In genomic region chr17:29053841-29054240, GRCm38 (mm10) we compare ENCODE assay signal across 9 mouse cellular contexts. TPM values are rescaled to one million over a fixed set of nuclear protein-coding genes. Genes with fewer than 3 reads are reported as not detected.
DNase-seq lines count a peak whose midpoint lies in the region; ATAC-seq and TF ChIP-seq lines count a peak whose summit lies in the region.
"Had no signal": no experiment of that assay in that cellular context is flagged by ENCODE, and none has a peak within 500 bp of the region (broad histone marks: within the 10 kb centered on the region; RNA-seq: fewer than 3 reads in every experiment).

No protein-coding gene starts in this region.

- TF ChIP-seq CTCF in gastrocnemius, adult 2 months (IDR thresholded peaks at IDR 0.05): no peak

- no peak overlapping the region for H3K4me2 ChIP-seq in hindbrain, embryonic 13.5 days
- H3K4me2 ChIP-seq in kidney, embryonic 14.5 days (replicated peaks; ENCODE audit: low read depth, low read length): no peak overlapping the region
- H3K4me2 ChIP-seq: liver, embryonic 15.5 days had no signal

- H3K4me3 ChIP-seq in hindbrain, embryonic 10.5 days: no peak overlapping the region
- no peak overlapping the region for H3K4me3 ChIP-seq in hindbrain, embryonic 13.5 days
- H3K4me3 ChIP-seq in gastrocnemius, adult 2 months: peak overlapping the region; percentile 20
- H3K4me3 ChIP-seq in kidney, embryonic 14.5 days (ENCODE audit: low read length): no peak overlapping the region
- H3K4me3 ChIP-seq: liver, embryonic 15.5 days had no signal

- H3K27me3 ChIP-seq in hindbrain, embryonic 10.5 days (ENCODE audit: insufficient read depth, poor library complexity, severe bottlenecking): no peaks in the 10 kb centered on the region
- H3K27me3 ChIP-seq in hindbrain, embryonic 13.5 days: no peaks in the 10 kb centered on the region
- no peaks in the 10 kb centered on the region for H3K27me3 ChIP-seq in kidney, embryonic 14.5 days (ENCODE audit: control insufficient read depth, insufficient read depth, low read length)
- H3K27me3 ChIP-seq: liver, embryonic 15.5 days had no signal

- peak overlapping the region; percentile 6; the same call in 1 of the 2 replicates for H3K27ac ChIP-seq in hindbrain, embryonic 10.5 days
- no peak overlapping the region for H3K27ac ChIP-seq in hindbrain, embryonic 13.5 days
- peak overlapping the region; percentile 73 for H3K27ac ChIP-seq in gastrocnemius, adult 2 months
- H3K27ac ChIP-seq in kidney, embryonic 14.5 days (ENCODE audit: low read depth, low read length): peak overlapping the region; percentile 59; the same call in 1 of the 2 replicates
- H3K27ac ChIP-seq: liver, embryonic 15.5 days had no signal

- DNase-seq in hindbrain, embryonic 10.5 days (ENCODE audit: low spot score): no peak
- peak; percentile 80 for DNase-seq in gastrocnemius, adult 2 months
- no peak for DNase-seq in layer of hippocampus, adult 8-10 months (ENCODE audit: low spot score in 2 of 2)
- DNase-seq in frontal cortex, postnatal 36 days (ENCODE audit: low spot score in 2 of 2): no peak
- DNase-seq in thymus, postnatal 10 days (ENCODE audit: low spot score in 2 of 2): no peak

- WGBS in hindbrain, embryonic 10.5 days: 79% methylated on average over 7 of the region's 7 CpGs
- WGBS in hindbrain, embryonic 13.5 days: 72% methylated on average over 7 of the region's 7 CpGs
- 43% methylated on average over 7 of the region's 7 CpGs for WGBS in kidney, embryonic 14.5 days

- no peak overlapping the region for H3K9ac ChIP-seq in hindbrain, embryonic 13.5 days
- H3K9ac ChIP-seq in kidney, embryonic 14.5 days (ENCODE audit: low read depth, low read length): no peak overlapping the region
- H3K9ac ChIP-seq: liver, embryonic 15.5 days had no signal

- no peaks in the 10 kb centered on the region for H3K9me3 ChIP-seq in hindbrain, embryonic 10.5 days
- H3K9me3 ChIP-seq in hindbrain, embryonic 13.5 days: no peaks in the 10 kb centered on the region
- no peaks in the 10 kb centered on the region for H3K9me3 ChIP-seq in kidney, embryonic 14.5 days (ENCODE audit: control insufficient read depth, low read length)
- H3K9me3 ChIP-seq: liver, embryonic 15.5 days had no signal

- intact Hi-C loops in gastrocnemius, adult 2 months (cut with DNase I): no loop called here

- no peaks in the 10 kb centered on the region for H3K36me3 ChIP-seq in hindbrain, embryonic 10.5 days
- no peaks in the 10 kb centered on the region for H3K36me3 ChIP-seq in hindbrain, embryonic 13.5 days
- H3K36me3 ChIP-seq in kidney, embryonic 14.5 days (ENCODE audit: control insufficient read depth, insufficient read depth, low read length): no peaks in the 10 kb centered on the region
- H3K36me3 ChIP-seq: liver, embryonic 15.5 days had no signal

- ATAC-seq in hindbrain, embryonic 13.5 days (ENCODE audit: low FRiP score): no peak
- ATAC-seq in kidney, embryonic 14.5 days (ENCODE audit: low FRiP score, low TSS enrichment): peak; percentile 16; the same call in 1 of the 2 replicates
- ATAC-seq in megakaryocyte progenitor cell, adult 5-6 weeks (replicated peaks; ENCODE audit: poor library complexity): peak; percentile 30

- H3K4me1 ChIP-seq in hindbrain, embryonic 10.5 days (replicated peaks): peaks cover 55% of the 10 kb centered on the region
- peaks cover 42% of the 10 kb centered on the region for H3K4me1 ChIP-seq in hindbrain, embryonic 13.5 days (replicated peaks)
- peaks cover 37% of the 10 kb centered on the region for H3K4me1 ChIP-seq in kidney, embryonic 14.5 days (ENCODE audit: control insufficient read depth, insufficient read depth, low read length)

RNA-seq across cellular contexts. Expression of gene Srsf3, which starts 21.4 kb away (rescaled TPM):
- 723 and 795 TPM in 2 replicates for polyA plus RNA-seq in hindbrain, embryonic 10.5 days (2016; fragmentation: Nextera tagmentation; extraction: Ambion mirVana)
- 506 and 515 TPM in 2 replicates for polyA plus RNA-seq in hindbrain, embryonic 13.5 days (2015; fragmentation: Nextera tagmentation; extraction: Ambion mirVana)
- total RNA-seq in gastrocnemius, adult 2 months (2021): 10 to 100 TPM; 38.8 to 55.6 TPM
- 691 and 760 TPM in 2 replicates for polyA plus RNA-seq in kidney, embryonic 14.5 days (2014; fragmentation: Nextera tagmentation; extraction: Ambion mirVana)
- 486 and 506 TPM in 2 replicates for total RNA-seq in megakaryocyte progenitor cell, adult 5-6 weeks (2015)
- 767 and 797 TPM in 2 replicates for total RNA-seq in megakaryocyte progenitor cell, adult 5-6 weeks (2017)
- 100 to 1,000 TPM; 117 to 141 (median 132) TPM for total RNA-seq in layer of hippocampus, adult 8-10 months (2022)

RNA-seq across cellular contexts. Expression of gene Cdkn1a, which starts 36.9 kb away (rescaled TPM):
- 29.9 and 36.0 TPM in 2 replicates for polyA plus RNA-seq in hindbrain, embryonic 10.5 days (2016; fragmentation: Nextera tagmentation; extraction: Ambion mirVana)
- 56.5 and 56.9 TPM in 2 replicates for polyA plus RNA-seq in hindbrain, embryonic 13.5 days (2015; fragmentation: Nextera tagmentation; extraction: Ambion mirVana)
- 100 to 1,000 TPM in 1 of 2 experiments, 10 to 100 TPM in 1; 32.6 to 103 TPM for total RNA-seq in gastrocnemius, adult 2 months (2021)
- 37.4 and 45.6 TPM in 2 replicates for polyA plus RNA-seq in kidney, embryonic 14.5 days (2014; fragmentation: Nextera tagmentation; extraction: Ambion mirVana)
- 7.8 and 11.4 TPM in 2 replicates for total RNA-seq in megakaryocyte progenitor cell, adult 5-6 weeks (2015)
- 1.3 and 3.6 TPM in 2 replicates for total RNA-seq in megakaryocyte progenitor cell, adult 5-6 weeks (2017)
- total RNA-seq in layer of hippocampus, adult 8-10 months (2022): 10 to 100 TPM in 1 of 4 experiments, 1 to 10 TPM in 3; 7.0 to 12.5 (median 8.8) TPM

RNA-seq across cellular contexts. Expression of gene Stk38, which starts 46.0 kb away (rescaled TPM):
- polyA plus RNA-seq in hindbrain, embryonic 10.5 days (2016; fragmentation: Nextera tagmentation; extraction: Ambion mirVana): 131 and 133 TPM in 2 replicates
- polyA plus RNA-seq in hindbrain, embryonic 13.5 days (2015; fragmentation: Nextera tagmentation; extraction: Ambion mirVana): 111 and 122 TPM in 2 replicates
- 10 to 100 TPM; 26.9 to 29.2 TPM for total RNA-seq in gastrocnemius, adult 2 months (2021)
- 65.5 and 101 TPM in 2 replicates for polyA plus RNA-seq in kidney, embryonic 14.5 days (2014; fragmentation: Nextera tagmentation; extraction: Ambion mirVana)
- total RNA-seq in megakaryocyte progenitor cell, adult 5-6 weeks (2015): 84.6 and 97.1 TPM in 2 replicates
- total RNA-seq in megakaryocyte progenitor cell, adult 5-6 weeks (2017): 50.8 and 85.5 TPM in 2 replicates
- 10 to 100 TPM; 56.9 to 81.7 (median 64.5) TPM for total RNA-seq in layer of hippocampus, adult 8-10 months (2022)
